Mouse (Mus musculus) mature B cell (primary cell): ENCODE data around the gene C1qtnf1.

Experiments
- in situ Hi-C: fragments of 300-500 bp; cut with MboI; formaldehyde crosslinking; loops from 2 replicates; pipeline ENCODE4 v1.14.3; 2019

The C1qtnf1 gene

GRCm38 (mm10) chr11:118473842-118474500 lies 46.0 kb downstream of the C1qtnf1 start:
- in situ Hi-C loops, result no loop called here

- in situ Hi-C loops, result no loop called here
These were observed 47.6 kb downstream of the C1qtnf1 start for GRCm38 (mm10) chr11:118475496-118476083.

- in situ Hi-C loops, result no loop called here
These were observed 48.7 kb downstream of the C1qtnf1 start, which contains the start of gene Engase for GRCm38 (mm10) chr11:118476396-118477373. Gene Engase (plus strand): TSS chr11:118476829.

GRCm38 (mm10) chr11:118479776-118480175 lies 51.8 kb downstream of the C1qtnf1 start:
- in situ Hi-C loops, result no loop called here

- in situ Hi-C loops, result no loop called here
These were observed 53.2 kb downstream of the C1qtnf1 start for GRCm38 (mm10) chr11:118481231-118481630.

- in situ Hi-C loops, result no loop called here
These were observed 53.7 kb downstream of the C1qtnf1 start for GRCm38 (mm10) chr11:118481751-118482150.

- in situ Hi-C loops, result no loop called here
These were observed 56.2 kb downstream of the C1qtnf1 start for GRCm38 (mm10) chr11:118484169-118484568.

- in situ Hi-C loops, result no loop called here
These were observed 57.3 kb downstream of the C1qtnf1 start for GRCm38 (mm10) chr11:118485338-118485737.

- in situ Hi-C loops, result no loop called here
These were observed 57.8 kb downstream of the C1qtnf1 start for GRCm38 (mm10) chr11:118485780-118486179.

GRCm38 (mm10) chr11:118486281-118486680 lies 58.3 kb downstream of the C1qtnf1 start:
- in situ Hi-C loops, result no loop called here

- in situ Hi-C loops, result no loop called here
These were observed 59.1 kb downstream of the C1qtnf1 start for GRCm38 (mm10) chr11:118486881-118487772.

GRCm38 (mm10) chr11:118488191-118488906 lies 60.3 kb downstream of the C1qtnf1 start:
- in situ Hi-C loops, result no loop called here

GRCm38 (mm10) chr11:118488907-118489270 lies 60.9 kb downstream of the C1qtnf1 start:
- in situ Hi-C loops, result no loop called here

GRCm38 (mm10) chr11:118490566-118491218 lies 62.7 kb downstream of the C1qtnf1 start:
- in situ Hi-C loops, result no loop called here

- in situ Hi-C loops, result no loop called here
These were observed 63.2 kb downstream of the C1qtnf1 start for GRCm38 (mm10) chr11:118491230-118491629.

GRCm38 (mm10) chr11:118493458-118493857 lies 65.5 kb downstream of the C1qtnf1 start:
- in situ Hi-C loops, result no loop called here

GRCm38 (mm10) chr11:118494001-118494737 lies 66.2 kb downstream of the C1qtnf1 start:
- in situ Hi-C loops, result no loop called here

- in situ Hi-C loops, result no loop called here
These were observed 67.1 kb downstream of the C1qtnf1 start for GRCm38 (mm10) chr11:118495065-118495464.

- in situ Hi-C loops, result no loop called here
These were observed 68.2 kb downstream of the C1qtnf1 start for GRCm38 (mm10) chr11:118496066-118496689.
